Mouse (Mus musculus): ENCODE measurements around the gene Cd151. TPM values are rescaled to one million over a fixed set of nuclear protein-coding genes. Genes with fewer than 3 reads are reported as not detected.

The Cd151 gene
- polyA plus RNA-seq, 1 experiment from 2014 or later, result 36.4 TPM

GRCm38 (mm10) chr7:141455610-141456314 is 11.4 kb upstream of the Cd151 start:
- Histone ChIP-seq H3K9me3 (ENCODE audit: control insufficient read depth, low read length) (no peaks in the 10 kb centered on the region), H3K4me3 (ENCODE audit: low read length) (peak overlapping the region; percentile 73), H3K9ac (ENCODE audit: low read length) (peak overlapping the region; percentile 78), H3K27me3 (ENCODE audit: control insufficient read depth, insufficient read depth, low read depth, low read length) (peaks cover 2% of the 10 kb centered on the region; the same call in 1 of the 2 replicates), H3K4me1 (replicated peaks; ENCODE audit: control insufficient read depth, insufficient read depth, low read length) (peaks cover 27% of the 10 kb centered on the region), H3K36me3 (ENCODE audit: control insufficient read depth, insufficient read depth, low read length) (peaks cover 18% of the 10 kb centered on the region; the same call in 1 of the 2 replicates), H3K27ac (ENCODE audit: low read length) (peak overlapping the region; percentile 86), H3K4me2 (ENCODE audit: low read depth, low read length) (peak overlapping the region; percentile 85)
- ATAC-seq (ENCODE audit: low read depth), result peak; percentile 49
- 1% methylated on average over 23 of the region's 23 CpGs for WGBS

GRCm38 (mm10) chr7:141456739-141457138 is 10.5 kb upstream of the Cd151 start:
- no peak for ATAC-seq (ENCODE audit: low read depth)
- Histone ChIP-seq H3K4me2 (ENCODE audit: low read depth, low read length) (no peak overlapping the region), H3K4me3 (ENCODE audit: low read length) (no peak overlapping the region), H3K9me3 (ENCODE audit: control insufficient read depth, low read length) (no peaks in the 10 kb centered on the region), H3K36me3 (ENCODE audit: control insufficient read depth, insufficient read depth, low read length) (peaks cover 10% of the 10 kb centered on the region; the same call in 1 of the 2 replicates), H3K27me3 (ENCODE audit: control insufficient read depth, insufficient read depth, low read depth, low read length) (peaks cover 9% of the 10 kb centered on the region), H3K4me1 (replicated peaks; ENCODE audit: control insufficient read depth, insufficient read depth, low read length) (peaks cover 36% of the 10 kb centered on the region), H3K9ac (ENCODE audit: low read length) (no peak overlapping the region), H3K27ac (ENCODE audit: low read length) (no peak overlapping the region)
- 81% methylated on average over 6 of the region's 6 CpGs for WGBS

- Histone ChIP-seq H3K4me3 (ENCODE audit: low read length) (no peak overlapping the region), H3K36me3 (ENCODE audit: control insufficient read depth, insufficient read depth, low read length) (0 out of 2 replicates have a peak, but pooled peaks cover 6% of the 10 kb centered on the region), H3K27me3 (ENCODE audit: control insufficient read depth, insufficient read depth, low read depth, low read length) (peaks cover 14% of the 10 kb centered on the region), H3K4me1 (replicated peaks; ENCODE audit: control insufficient read depth, insufficient read depth, low read length) (peaks cover 41% of the 10 kb centered on the region), H3K4me2 (ENCODE audit: low read depth, low read length) (no peak overlapping the region), H3K27ac (ENCODE audit: low read length) (no peak overlapping the region), H3K9me3 (ENCODE audit: control insufficient read depth, low read length) (no peaks in the 10 kb centered on the region), H3K9ac (ENCODE audit: low read length) (no peak overlapping the region)
- WGBS, result 94% methylated on average over 14 of the region's 14 CpGs
- no peak for ATAC-seq (ENCODE audit: low read depth)
Measured at GRCm38 (mm10) chr7:141457236-141457635, 10.0 kb upstream of the Cd151 start.

DNA sequence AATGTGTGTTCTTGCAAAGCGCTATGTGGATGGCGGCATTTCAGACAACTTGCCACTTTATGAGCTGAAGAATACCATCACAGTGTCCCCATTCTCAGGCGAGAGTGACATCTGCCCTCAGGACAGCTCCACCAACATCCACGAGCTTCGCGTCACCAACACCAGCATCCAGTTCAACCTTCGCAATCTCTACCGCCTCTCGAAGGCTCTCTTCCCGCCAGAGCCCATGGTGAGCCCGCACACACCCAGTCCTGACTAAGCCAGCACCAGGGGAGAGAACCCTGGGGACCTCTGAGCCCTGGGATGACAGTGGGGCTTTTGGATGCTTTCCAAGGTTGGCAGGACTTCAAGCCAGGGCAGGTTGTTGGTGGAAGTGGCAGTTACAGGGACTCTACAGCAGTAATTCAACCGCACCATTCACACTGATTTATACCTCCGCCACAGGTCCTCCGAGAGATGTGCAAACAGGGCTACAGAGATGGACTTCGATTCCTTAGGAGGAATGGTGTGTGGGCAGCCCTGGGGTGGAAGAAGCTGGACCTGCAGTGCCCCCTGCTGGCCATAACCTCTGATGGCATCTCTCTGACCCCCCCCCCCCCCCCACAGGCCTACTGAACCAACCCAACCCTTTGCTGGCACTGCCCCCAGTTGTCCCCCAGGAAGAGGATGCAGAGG is 9.1 kb upstream of the Cd151 start:
- 75% methylated on average over 15 of the region's 15 CpGs for WGBS
- H3K4me1 ChIP-seq (replicated peaks; ENCODE audit: control insufficient read depth, insufficient read depth, low read length), result peaks cover 44% of the 10 kb centered on the region
- ATAC-seq (ENCODE audit: low read depth), result no peak

GRCm38 (mm10) chr7:141458661-141459060 is 8.5 kb upstream of the Cd151 start:
- H3K4me3 ChIP-seq (ENCODE audit: low read length), result no peak overlapping the region

More for the DNA sequence above, 9.1 kb upstream of the Cd151 start:
- H3K27me3 ChIP-seq (ENCODE audit: control insufficient read depth, insufficient read depth, low read depth, low read length), result peaks cover 17% of the 10 kb centered on the region
- H3K4me2 ChIP-seq (ENCODE audit: low read depth, low read length), result no peak overlapping the region
- H3K9me3 ChIP-seq (ENCODE audit: control insufficient read depth, low read length), result no peaks in the 10 kb centered on the region
- no peak overlapping the region for H3K4me3 ChIP-seq (ENCODE audit: low read length)
- 0 out of 2 replicates have a peak, but pooled peaks cover 6% of the 10 kb centered on the region for H3K36me3 ChIP-seq (ENCODE audit: control insufficient read depth, insufficient read depth, low read length)
- no peak overlapping the region for H3K27ac ChIP-seq (ENCODE audit: low read length)
- no peak overlapping the region for H3K9ac ChIP-seq (ENCODE audit: low read length)

GRCm38 (mm10) chr7:141459301-141459711 is 7.9 kb upstream of the Cd151 start:
- H3K27ac ChIP-seq (ENCODE audit: low read length), result no peak overlapping the region
- 88% methylated on average over 17 of the region's 17 CpGs for WGBS
- peaks cover 45% of the 10 kb centered on the region for H3K4me1 ChIP-seq (replicated peaks; ENCODE audit: control insufficient read depth, insufficient read depth, low read length)
- no peak overlapping the region for H3K4me3 ChIP-seq (ENCODE audit: low read length)
- no peak for ATAC-seq (ENCODE audit: low read depth)
- H3K36me3 ChIP-seq (ENCODE audit: control insufficient read depth, insufficient read depth, low read length), result 0 out of 2 replicates have a peak, but pooled peaks cover 6% of the 10 kb centered on the region
- H3K4me2 ChIP-seq (ENCODE audit: low read depth, low read length), result no peak overlapping the region
- H3K27me3 ChIP-seq (ENCODE audit: control insufficient read depth, insufficient read depth, low read depth, low read length), result peaks cover 29% of the 10 kb centered on the region
- H3K9ac ChIP-seq (ENCODE audit: low read length), result no peak overlapping the region
- H3K9me3 ChIP-seq (ENCODE audit: control insufficient read depth, low read length), result no peaks in the 10 kb centered on the region

More at GRCm38 (mm10) chr7:141458661-141459060, 8.5 kb upstream of the Cd151 start:
- peaks cover 41% of the 10 kb centered on the region for H3K4me1 ChIP-seq (replicated peaks; ENCODE audit: control insufficient read depth, insufficient read depth, low read length)
- no peak overlapping the region for H3K27ac ChIP-seq (ENCODE audit: low read length)
- no peak overlapping the region for H3K4me2 ChIP-seq (ENCODE audit: low read depth, low read length)
- no peaks in the 10 kb centered on the region for H3K9me3 ChIP-seq (ENCODE audit: control insufficient read depth, low read length)
- ATAC-seq (ENCODE audit: low read depth), result no peak
- no peak overlapping the region for H3K9ac ChIP-seq (ENCODE audit: low read length)
- 0 out of 2 replicates have a peak, but pooled peaks cover 6% of the 10 kb centered on the region for H3K36me3 ChIP-seq (ENCODE audit: control insufficient read depth, insufficient read depth, low read length)
- 91% methylated on average over 11 of the region's 11 CpGs for WGBS
- peaks cover 23% of the 10 kb centered on the region for H3K27me3 ChIP-seq (ENCODE audit: control insufficient read depth, insufficient read depth, low read depth, low read length)

DNA sequence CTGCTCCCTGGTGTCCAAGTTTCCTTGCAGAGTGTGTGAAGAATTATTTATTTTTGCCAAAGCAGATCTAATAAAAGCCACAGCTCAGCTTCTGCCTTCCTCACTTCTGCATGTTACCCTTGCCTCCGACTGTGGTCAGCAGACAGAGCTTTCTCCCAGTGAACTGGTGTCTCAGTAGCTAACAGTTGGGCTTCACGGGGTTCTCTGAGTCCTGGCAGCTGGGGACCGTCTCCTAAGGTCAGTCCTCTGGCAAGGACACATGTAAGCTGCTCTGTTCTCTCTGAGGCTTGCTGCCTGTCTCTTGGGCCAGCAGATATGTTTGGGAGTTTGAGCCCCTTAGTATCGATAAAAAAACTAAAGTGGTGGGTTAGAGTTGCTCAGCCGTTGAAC is 7.2 kb upstream of the Cd151 start:
- WGBS, result 30% methylated on average over 5 of the region's 5 CpGs
- ATAC-seq (ENCODE audit: low read depth), result no peak
- H3K27me3 ChIP-seq (ENCODE audit: control insufficient read depth, insufficient read depth, low read depth, low read length), result peaks cover 34% of the 10 kb centered on the region
- 0 out of 2 replicates have a peak, but pooled peaks cover 6% of the 10 kb centered on the region for H3K36me3 ChIP-seq (ENCODE audit: control insufficient read depth, insufficient read depth, low read length)
- peak overlapping the region; percentile 47 for H3K27ac ChIP-seq (ENCODE audit: low read length)
- no peaks in the 10 kb centered on the region for H3K9me3 ChIP-seq (ENCODE audit: control insufficient read depth, low read length)
- H3K4me2 ChIP-seq (ENCODE audit: low read depth, low read length), result no peak overlapping the region
- no peak overlapping the region for H3K4me3 ChIP-seq (ENCODE audit: low read length)
- H3K9ac ChIP-seq (ENCODE audit: low read length), result no peak overlapping the region
- peaks cover 46% of the 10 kb centered on the region for H3K4me1 ChIP-seq (replicated peaks; ENCODE audit: control insufficient read depth, insufficient read depth, low read length)

DNA sequence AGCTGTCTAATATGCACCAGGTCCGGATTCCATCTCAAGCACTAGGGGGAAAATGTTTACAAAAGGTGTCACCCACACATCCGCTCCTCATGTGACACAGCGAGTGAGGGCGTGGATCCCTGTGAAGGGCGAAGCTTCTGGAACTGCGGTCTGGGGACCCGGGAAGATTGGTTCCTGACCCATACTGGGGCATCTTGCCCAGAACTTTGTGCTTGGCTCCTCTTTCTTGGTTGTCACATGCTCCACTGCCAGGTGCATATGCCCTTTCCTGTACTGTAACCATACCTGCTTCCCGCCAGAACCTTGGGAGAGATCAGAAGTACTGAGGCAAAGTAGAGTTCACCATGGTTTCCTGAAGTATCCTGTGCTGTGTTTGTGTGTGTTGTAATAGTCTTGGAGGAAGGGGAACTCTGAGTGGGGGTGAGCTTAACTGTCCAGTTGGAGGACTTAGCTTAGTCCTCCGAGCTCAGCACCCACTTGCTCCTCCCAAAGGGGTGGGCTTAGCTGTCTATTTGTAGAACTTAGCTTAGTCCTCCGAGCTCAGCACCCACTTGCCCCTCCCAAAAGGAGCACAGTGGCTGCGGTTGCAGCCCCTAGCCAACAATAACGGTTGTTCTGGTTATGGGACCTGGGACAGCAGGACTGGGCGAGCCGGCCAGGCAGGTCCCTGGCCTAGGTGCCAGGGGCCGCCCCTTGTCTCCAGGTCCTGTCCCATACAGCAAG is 6.6 kb upstream of the Cd151 start, which contains the start of gene Cracr2b:
Cracr2b (plus strand) TSS at position 704 of the 723 bp plus-strand sequence.
- Histone ChIP-seq H3K4me3 (ENCODE audit: low read length) (peak within 1 kb of the TSS; percentile 54), H3K36me3 (ENCODE audit: control insufficient read depth, insufficient read depth, low read length) (0 out of 2 replicates have a peak, but pooled peaks cover 6% of the 10 kb centered on the region), H3K9me3 (ENCODE audit: control insufficient read depth, low read length) (no peaks in the 10 kb centered on the region), H3K4me2 (ENCODE audit: low read depth, low read length) (peak within 1 kb of the TSS; percentile 79), H3K27me3 (ENCODE audit: control insufficient read depth, insufficient read depth, low read depth, low read length) (peaks cover 38% of the 10 kb centered on the region), H3K27ac (ENCODE audit: low read length) (peak within 1 kb of the TSS; percentile 47), H3K9ac (ENCODE audit: low read length) (peak within 1 kb of the TSS; percentile 74), H3K4me1 (replicated peaks; ENCODE audit: control insufficient read depth, insufficient read depth, low read length) (peaks cover 50% of the 10 kb centered on the region)
- 44% methylated on average over 15 of the region's 15 CpGs for WGBS
- 0 out of 2 replicates have a peak, but pooled peaks have one; percentile 4 for ATAC-seq (ENCODE audit: low read depth)
